Mouse (Mus musculus) stomach, postnatal 0 days (tissue): ENCODE measurements around the gene Ganab. TPM values are rescaled to one million over a fixed set of nuclear protein-coding genes. Genes with fewer than 3 reads are reported as not detected.

Source experiments
- ATAC-seq: fragments of 200-750 bp; cut with Nextera tagmentation; 2 replicates; pipeline ENCODE4 v1.8.0; 2017; ENCODE audit not compliant: low FRiP score, low TSS enrichment
- DNase-seq: peaks from one replicate; pipeline ENCODE4 v3.0.0-alpha.2; 2016; ENCODE audit warnings: low spot score
- H3K27ac ChIP-seq: fragments of 300-500 bp; sonication (generic); replicated peaks from 2 replicates; pipeline ENCODE4 v1.5.1; 2014; ENCODE audit warnings: mild to moderate bottlenecking, control low read depth
- H3K27me3 ChIP-seq: fragments of 300-500 bp; sonication (generic); 2 replicates; pipeline ENCODE4 v1.6.1; 2014; ENCODE audit warnings: low read length; ENCODE audit not compliant: control insufficient read depth, insufficient read depth
- H3K36me3 ChIP-seq: fragments of 300-500 bp; sonication (generic); 2 replicates; pipeline ENCODE4 v1.6.1; 2014; ENCODE audit warnings: low read length, mixed read lengths; ENCODE audit not compliant: control insufficient read depth, insufficient read depth
- H3K4me1 ChIP-seq: fragments of 300-500 bp; sonication (generic); replicated peaks from 2 replicates; pipeline ENCODE4 v1.6.1; 2014; ENCODE audit warnings: antibody characterized with exemption; ENCODE audit not compliant: control insufficient read depth, insufficient read depth
- H3K4me2 ChIP-seq: fragments of 300-500 bp; sonication (generic); replicated peaks from 2 replicates; pipeline ENCODE4 v1.6.1; 2014; ENCODE audit warnings: low read depth, mild to moderate bottlenecking, control low read depth, moderate library complexity
- H3K4me3 ChIP-seq: fragments of 300-500 bp; sonication (generic); 2 replicates; pipeline ENCODE4 v1.5.1; 2014; ENCODE audit warnings: low read depth, low read length, control low read depth
- H3K9ac ChIP-seq: fragments of 300-500 bp; sonication (generic); 2 replicates; pipeline ENCODE4 v1.6.1; 2014; ENCODE audit warnings: mild to moderate bottlenecking, low read length, control low read depth, mixed read lengths
- H3K9me3 ChIP-seq: fragments of 300-500 bp; sonication (generic); 2 replicates; pipeline ENCODE4 v1.6.1; 2016; ENCODE audit warnings: low read length; ENCODE audit not compliant: control insufficient read depth
- CTCF ChIP-seq: IDR thresholded peaks from 2 replicates; pipeline ENCODE4 v1.5.1; 2016; ENCODE audit warnings: antibody characterized with exemption, low read depth, mild to moderate bottlenecking, moderate library complexity
- EP300 ChIP-seq: optimal IDR thresholded peaks from 2 replicates; pipeline ENCODE3; 2016; ENCODE audit warnings: antibody characterized with exemption
- WGBS: fragments of 180-500 bp; shearing (Covaris S2); extraction: QIAGEN DNeasy Blood & Tissue Kit; methylation state at CpG from one replicate; pipeline ENCODE4 v1.1.7; 2014; 5-methylcytosine and 5-hydroxymethylcytosine counted together
- polyA plus RNA-seq: library from polyadenylated mRNA; unstranded; fragments of >200 nt; fragmentation: Nextera tagmentation; extraction: Ambion mirVana; gene quantifications from 2 replicates; pipeline ENCODE4 v1.2.1, GENCODE M21; 2015

The Ganab gene
- polyA plus RNA-seq, 1 experiment from 2014 or later, result 32.3 TPM

GRCm38 (mm10) chr19:8872266-8872840, 25.5 kb upstream of the Ganab start:
- ATAC-seq (peak; percentile 25), DNase-seq (peak; percentile 33)
- H3K27me3 ChIP-seq, result no peaks in the 10 kb centered on the region
- peaks cover 23% of the 10 kb centered on the region for H3K36me3 ChIP-seq
- 0 out of 2 replicates have a peak, but pooled peaks cover 6% of the 10 kb centered on the region for H3K4me1 ChIP-seq
- H3K9ac ChIP-seq, result peak overlapping the region; percentile 96
- H3K27ac ChIP-seq, result peak overlapping the region; percentile 96
- whole genome bisulfite sequencing, result 47% methylated on average over 10 of the region's 10 CpGs
- peak overlapping the region; percentile 93 for H3K4me2 ChIP-seq
- H3K4me3 ChIP-seq, result peak overlapping the region; percentile 98
- no peak for TF ChIP-seq EP300
- H3K9me3 ChIP-seq, result no peaks in the 10 kb centered on the region

DNA sequence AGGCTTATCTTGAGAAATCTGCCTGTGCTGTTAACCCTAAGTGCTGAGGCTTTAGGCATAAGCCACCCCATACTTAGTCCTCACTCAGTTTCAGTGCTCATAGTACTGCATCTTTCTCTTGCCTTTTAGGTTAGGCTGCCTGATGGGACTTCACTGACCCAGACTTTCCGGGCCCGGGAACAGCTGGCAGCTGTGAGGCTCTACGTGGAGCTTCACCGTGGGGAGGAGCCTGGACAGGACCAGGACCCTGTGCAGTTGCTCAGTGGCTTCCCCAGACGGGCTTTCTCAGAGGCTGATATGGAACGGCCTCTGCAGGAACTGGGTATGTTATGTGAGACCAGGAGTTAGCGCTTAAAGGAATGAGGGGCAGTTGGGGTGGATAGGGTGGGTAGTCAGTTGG, 22.8 kb upstream of the Ganab start:
- ATAC-seq, result no peak
- WGBS, result 73% methylated on average over 7 of the region's 7 CpGs
- H3K36me3 ChIP-seq, result peaks cover 27% of the 10 kb centered on the region

GRCm38 (mm10) chr19:8880311-8881033, 17.4 kb upstream of the Ganab start, which contains the start of gene Uqcc3:
Gene Uqcc3, minus strand, starts transcription at chr19:8880923.
- no peaks in the 10 kb centered on the region for H3K9me3 ChIP-seq
- no peaks in the 10 kb centered on the region for H3K27me3 ChIP-seq
- peak within 1 kb of the TSS; percentile 79 for H3K4me2 ChIP-seq
- TF ChIP-seq CTCF (no peak), EP300 (no peak)
- ATAC-seq, result peak; percentile 94
- H3K9ac ChIP-seq, result peak within 1 kb of the TSS; percentile 83
- H3K4me1 ChIP-seq, result no peaks in the 10 kb centered on the region
- H3K4me3 ChIP-seq, result peak within 1 kb of the TSS; percentile 82
- WGBS, result under 1% methylated on average over 42 of the region's 42 CpGs
- peak; percentile 90 for DNase-seq
- H3K27ac ChIP-seq, result peak within 1 kb of the TSS; percentile 92
- peaks cover 8% of the 10 kb centered on the region; the same call in 1 of the 2 replicates for H3K36me3 ChIP-seq

More for the DNA sequence above, 22.8 kb upstream of the Ganab start:
- no peak for TF ChIP-seq CTCF
- no peak for TF ChIP-seq EP300
- H3K27me3 ChIP-seq, result no peaks in the 10 kb centered on the region
- H3K4me3 ChIP-seq, result no peak overlapping the region
- peak; percentile 40 for DNase-seq
- H3K9me3 ChIP-seq, result no peaks in the 10 kb centered on the region
- H3K9ac ChIP-seq, result no peak overlapping the region
- H3K4me1 ChIP-seq, result 0 out of 2 replicates have a peak, but pooled peaks cover 6% of the 10 kb centered on the region
- H3K4me2 ChIP-seq, result no peak overlapping the region
- H3K27ac ChIP-seq, result peak overlapping the region; percentile 78

DNA sequence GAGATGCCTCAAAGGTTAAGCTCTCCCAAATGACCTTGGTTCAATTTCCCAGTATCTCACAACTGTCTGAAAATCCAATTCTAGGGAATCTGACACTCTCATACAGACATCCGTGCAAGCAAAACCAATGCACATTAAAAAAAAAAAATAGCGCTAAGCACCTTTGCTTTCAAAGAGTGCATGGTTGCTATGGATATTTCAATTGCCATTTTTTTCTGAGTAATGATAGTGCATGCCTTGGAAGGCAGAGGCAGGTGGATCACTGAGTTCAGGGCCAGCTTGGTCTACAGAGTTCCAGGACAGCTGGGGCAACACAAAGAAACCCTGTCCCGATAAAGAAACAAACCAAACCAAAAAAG, 16.9 kb upstream of the Ganab start:
- DNase-seq, result no peak
- peak; percentile 14 for ATAC-seq
- H3K27me3 ChIP-seq, result no peaks in the 10 kb centered on the region
- TF ChIP-seq CTCF (no peak), EP300 (no peak)
- H3K36me3 ChIP-seq, result peaks cover 3% of the 10 kb centered on the region; the same call in 1 of the 2 replicates
- H3K27ac ChIP-seq, result no peak overlapping the region
- WGBS, result 6% methylated on average over 3 of the region's 3 CpGs
- H3K9ac ChIP-seq, result peak overlapping the region; percentile 83; the same call in 1 of the 2 replicates
- H3K9me3 ChIP-seq, result no peaks in the 10 kb centered on the region
- H3K4me2 ChIP-seq, result peak overlapping the region; percentile 79
- H3K4me3 ChIP-seq, result peak overlapping the region; percentile 82
- no peaks in the 10 kb centered on the region for H3K4me1 ChIP-seq

DNA sequence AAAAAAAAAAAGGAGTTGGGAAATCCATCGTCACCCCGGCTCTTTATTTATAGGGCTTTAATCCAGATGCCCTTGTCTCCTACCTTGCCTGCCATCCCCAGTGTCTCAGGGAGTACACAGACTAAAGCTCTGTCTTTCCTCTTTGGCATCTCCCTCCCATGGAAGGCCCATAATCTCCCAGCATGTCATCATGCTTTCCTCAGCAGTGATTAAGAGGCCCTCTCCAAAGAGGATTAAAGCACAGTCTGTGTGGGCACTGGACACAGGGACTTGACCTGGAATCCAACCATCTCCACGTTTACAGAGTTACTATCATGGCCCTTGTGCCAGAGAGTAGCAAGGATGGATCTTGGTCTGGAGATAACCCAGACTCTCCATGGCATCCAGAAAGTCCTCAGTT, 14.3 kb upstream of the Ganab start, which contains the start of the genes Lbhd1 and Gm49403:
Lbhd1 (plus strand) TSS at position 117 of the 400 bp plus-strand sequence.
Gm49403 (plus strand) TSS at position 315 of the 400 bp plus-strand sequence.
- H3K9me3 ChIP-seq, result no peaks in the 10 kb centered on the region
- WGBS, result 80% methylated on average over 3 of the region's 3 CpGs
- TF ChIP-seq EP300, result no peak
- no peak for TF ChIP-seq CTCF
- H3K27ac ChIP-seq, result no peak within 1 kb of the TSS
- H3K4me1 ChIP-seq, result peaks cover 4% of the 10 kb centered on the region; the same call in 1 of the 2 replicates
- DNase-seq (no peak), ATAC-seq (no peak)
- H3K27me3 ChIP-seq, result no peaks in the 10 kb centered on the region
- no peak within 1 kb of the TSS for H3K9ac ChIP-seq
- no peaks in the 10 kb centered on the region for H3K36me3 ChIP-seq
- H3K4me2 ChIP-seq, result no peak within 1 kb of the TSS
- no peak within 1 kb of the TSS for H3K4me3 ChIP-seq
